Mouse (Mus musculus) liver, embryonic 14.5 days (tissue): Measurements from ENCODE around the gene Chchd10. TPM values are rescaled to one million over a fixed set of nuclear protein-coding genes. Genes with fewer than 3 reads are reported as not detected.

Experiments
- ATAC-seq: fragments of 200-750 bp; cut with Nextera tagmentation; 2 replicates; pipeline ENCODE4 v1.8.0; 2017; ENCODE audit warnings: moderate number of reproducible peaks, mild to moderate bottlenecking, moderate library complexity; ENCODE audit not compliant: insufficient read depth
- DNase-seq, 3 experiments: peaks; one replicate each; pipeline ENCODE4 v3.0.0-alpha.2; 2012 to 2013; ENCODE audit warnings: low read depth in 3 of 3, low spot score in 3 of 3
- H3K27ac ChIP-seq: fragments of 300-500 bp; sonication (generic); 2 replicates; pipeline ENCODE4 v1.5.1; 2014; ENCODE audit warnings: moderate library complexity, mild to moderate bottlenecking, control low read depth, inconsistent platforms
- H3K27me3 ChIP-seq: fragments of 300-500 bp; sonication (generic); 2 replicates; pipeline ENCODE4 v1.6.1; 2014; ENCODE audit warnings: mild to moderate bottlenecking, low read length, moderate library complexity; ENCODE audit not compliant: control insufficient read depth, insufficient read depth
- H3K36me3 ChIP-seq: fragments of 300-500 bp; sonication (generic); replicated peaks from 2 replicates; pipeline ENCODE4 v1.6.1; 2014; ENCODE audit warnings: low read depth; ENCODE audit not compliant: control insufficient read depth, insufficient read depth
- H3K4me1 ChIP-seq, 2 experiments: fragments of 200-500 bp in 1 of 2; fragments of 300-500 bp in 1 of 2; sonication (generic) in 1 of 2; replicated peaks; 2 replicates each; pipeline ENCODE4 v1.6.1; 2012 to 2014; ENCODE audit warnings: antibody characterized with exemption in 1 of 2, inconsistent platforms in 1 of 2, low read length in 1 of 2; ENCODE audit not compliant: control insufficient read depth in 2 of 2, insufficient read depth in 2 of 2
- H3K4me2 ChIP-seq: fragments of 300-500 bp; sonication (generic); 2 replicates; pipeline ENCODE4 v1.6.1; 2014; ENCODE audit warnings: low read depth, mild to moderate bottlenecking, control low read depth, moderate library complexity
- H3K4me3 ChIP-seq, 2 experiments: fragments of 200-500 bp in 1 of 2; fragments of 300-500 bp in 1 of 2; sonication (generic) in 1 of 2; 2 replicates each; pipeline ENCODE4 v1.5.1; 2012 to 2014; ENCODE audit warnings: low read depth in 2 of 2, low read length in 2 of 2, mild to moderate bottlenecking in 2 of 2, control low read depth in 1 of 2, inconsistent platforms in 1 of 2, moderate library complexity in 1 of 2; ENCODE audit not compliant: insufficient read depth in 1 of 2
- H3K9ac ChIP-seq: fragments of 300-500 bp; sonication (generic); replicated peaks from 2 replicates; pipeline ENCODE4 v1.6.1; 2014; ENCODE audit warnings: mild to moderate bottlenecking, control low read depth, moderate library complexity
- H3K9me3 ChIP-seq: fragments of 300-500 bp; sonication (generic); 2 replicates; pipeline ENCODE4 v1.6.1; 2016; ENCODE audit warnings: low read length, mixed read lengths; ENCODE audit not compliant: control insufficient read depth
- CTCF ChIP-seq: IDR thresholded peaks from 2 replicates; pipeline ENCODE4 v1.5.1; 2016; ENCODE audit warnings: antibody characterized with exemption, low read depth, control low read depth
- EP300 ChIP-seq: IDR thresholded peaks from 2 replicates; pipeline ENCODE4 v1.6.1; 2016; ENCODE audit warnings: antibody characterized with exemption, low read depth
- WGBS: fragments of 180-500 bp; shearing (Covaris S2); extraction: QIAGEN DNeasy Blood & Tissue Kit; methylation state at CpG from one replicate; pipeline ENCODE4 v1.1.7; 2014; ENCODE audit not compliant: insufficient replicate concordance; 5-methylcytosine and 5-hydroxymethylcytosine counted together
- polyA plus RNA-seq, 2 experiments: library from polyadenylated mRNA; depleted of rRNA in 1 of 2; stranded (reverse) in 1 of 2; unstranded in 1 of 2; fragments of >200 nt; fragmentation: Nextera tagmentation in 1 of 2; extraction: Ambion mirVana in 1 of 2; gene quantifications; 2 replicates each; pipeline versions ENCODE4 v1.2.1 to v1.2.3; 2012 to 2014

The Chchd10 gene
- polyA plus RNA-seq, 2 experiments: 55.8 to 106 TPM

DNA sequence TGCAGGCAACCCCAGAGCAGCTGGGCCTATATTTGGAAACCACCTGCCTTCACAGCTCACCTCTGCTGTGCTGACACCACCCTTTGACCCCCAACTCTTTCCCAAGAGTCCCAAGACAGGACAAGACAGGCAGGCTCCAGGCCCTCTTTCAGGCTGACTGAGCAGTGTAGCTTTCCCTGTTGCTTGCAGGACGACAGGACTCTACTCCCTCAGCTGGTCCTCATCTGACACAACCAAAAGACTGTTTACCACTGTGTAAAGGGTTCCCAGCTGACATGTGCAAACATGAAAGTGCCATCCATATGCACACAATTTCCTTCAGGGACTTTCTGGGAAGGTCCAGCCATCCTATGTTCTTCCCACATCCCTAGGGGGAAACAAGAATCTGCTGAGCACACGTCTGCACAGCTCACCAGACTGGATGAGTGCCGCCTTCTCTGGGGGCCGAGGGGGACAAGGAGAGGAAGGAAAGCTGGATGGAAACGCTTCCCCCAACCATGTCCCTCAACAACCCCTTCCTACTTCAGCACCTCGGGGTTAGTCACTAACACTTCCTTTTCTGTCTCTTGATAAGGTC lies 19.8 kb upstream of the Chchd10 start:
- H3K4me3 ChIP-seq: no peak overlapping the region
- H3K27ac ChIP-seq: no peak overlapping the region
- no peak for DNase-seq
- H3K9ac ChIP-seq: no peak overlapping the region
- H3K4me2 ChIP-seq: no peak overlapping the region
- H3K36me3 ChIP-seq: peaks cover 29% of the 10 kb centered on the region
- no peaks in the 10 kb centered on the region for H3K9me3 ChIP-seq
- 46% methylated on average over 6 of the region's 6 CpGs for WGBS
- TF ChIP-seq EP300: no peak
- TF ChIP-seq CTCF: no peak
- no peaks in the 10 kb centered on the region for H3K27me3 ChIP-seq
- ATAC-seq: no peak
- no peaks in the 10 kb centered on the region for H3K4me1 ChIP-seq

DNA sequence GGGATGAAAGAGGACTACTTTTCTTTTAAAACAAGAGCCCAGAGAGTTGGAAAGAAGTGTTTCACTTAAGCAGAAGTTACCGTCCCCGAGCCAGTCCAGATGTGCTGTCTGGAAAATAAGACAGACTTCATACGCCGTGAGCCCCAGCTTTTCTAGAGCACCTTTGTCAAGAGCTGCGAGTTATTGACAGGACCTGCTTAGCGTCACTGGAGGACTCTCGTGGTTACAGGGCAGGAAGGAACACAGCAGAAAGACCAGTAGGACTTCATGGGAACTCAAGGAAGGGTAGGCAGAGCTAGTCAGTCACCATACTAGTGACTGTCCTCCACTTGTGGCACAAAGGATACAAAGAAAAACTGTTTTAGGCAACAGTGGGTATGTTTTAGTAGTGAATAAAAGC lies 17.4 kb upstream of the Chchd10 start:
- Histone ChIP-seq H3K36me3 (peaks cover 20% of the 10 kb centered on the region), H3K27ac (no peak overlapping the region), H3K4me3 (no peak overlapping the region), H3K4me2 (no peak overlapping the region), H3K27me3 (no peaks in the 10 kb centered on the region), H3K9me3 (no peaks in the 10 kb centered on the region), H3K9ac (no peak overlapping the region), H3K4me1 (peaks cover 3 to 5% of the 10 kb centered on the region in 2 experiments; a peak in 3 of 4 replicates)
- WGBS: 72% methylated on average over 7 of the region's 7 CpGs
- no peak for ATAC-seq
- TF ChIP-seq EP300: no peak
- TF ChIP-seq CTCF: no peak
- DNase-seq: no peak

DNA sequence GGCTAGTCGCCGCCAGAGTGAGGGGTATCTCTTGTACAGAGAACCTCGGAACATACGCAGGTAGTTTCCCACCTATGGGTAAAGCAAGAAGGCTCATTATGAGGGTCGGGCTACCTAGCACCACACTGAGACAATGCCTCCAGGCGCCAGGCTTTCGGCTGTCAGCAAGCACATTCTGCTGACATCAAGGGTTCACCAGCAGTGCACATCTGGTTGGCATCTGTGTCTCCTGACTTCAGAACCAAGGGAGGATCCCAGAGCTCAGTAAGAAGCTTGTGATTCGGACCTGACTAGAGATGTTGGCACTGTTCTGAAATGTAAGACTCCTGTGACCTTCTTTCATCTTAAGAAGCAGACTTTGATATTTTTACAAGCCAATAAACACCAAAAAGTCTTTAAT lies 16.1 kb upstream of the Chchd10 start:
- Histone ChIP-seq H3K27me3 (no peaks in the 10 kb centered on the region), H3K9ac (no peak overlapping the region), H3K9me3 (no peaks in the 10 kb centered on the region), H3K4me2 (no peak overlapping the region), H3K36me3 (peaks cover 10% of the 10 kb centered on the region; the same call in 1 of the 2 replicates), H3K27ac (no peak overlapping the region), H3K4me1 (peaks cover 5 to 7% of the 10 kb centered on the region in 2 experiments; a peak in 3 of 4 replicates), H3K4me3 (no peak overlapping the region)
- ATAC-seq (no peak), DNase-seq (no peak)
- TF ChIP-seq EP300 (no peak), CTCF (no peak)
- 80% methylated on average over 8 of the region's 8 CpGs for WGBS

DNA sequence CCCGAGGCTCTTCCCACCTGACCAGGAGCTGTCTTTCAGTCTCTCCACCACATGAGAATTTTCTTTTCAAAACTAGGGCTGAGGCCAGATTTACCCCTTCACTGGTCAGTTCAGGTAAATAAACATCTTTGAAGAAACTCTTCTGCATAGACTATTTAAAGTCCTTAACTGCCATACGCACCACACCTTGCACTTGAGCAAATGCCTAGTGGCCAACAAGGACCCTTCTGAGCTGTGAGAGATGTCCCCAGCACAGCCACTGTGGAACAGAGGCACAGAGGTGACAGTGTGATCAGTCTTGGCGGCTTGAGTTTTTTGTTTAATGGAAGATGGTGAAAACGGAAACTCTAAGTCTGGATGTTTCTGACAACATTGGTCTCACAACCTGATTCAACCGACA lies 13.9 kb upstream of the Chchd10 start:
- H3K4me2 ChIP-seq: no peak overlapping the region

DNA sequence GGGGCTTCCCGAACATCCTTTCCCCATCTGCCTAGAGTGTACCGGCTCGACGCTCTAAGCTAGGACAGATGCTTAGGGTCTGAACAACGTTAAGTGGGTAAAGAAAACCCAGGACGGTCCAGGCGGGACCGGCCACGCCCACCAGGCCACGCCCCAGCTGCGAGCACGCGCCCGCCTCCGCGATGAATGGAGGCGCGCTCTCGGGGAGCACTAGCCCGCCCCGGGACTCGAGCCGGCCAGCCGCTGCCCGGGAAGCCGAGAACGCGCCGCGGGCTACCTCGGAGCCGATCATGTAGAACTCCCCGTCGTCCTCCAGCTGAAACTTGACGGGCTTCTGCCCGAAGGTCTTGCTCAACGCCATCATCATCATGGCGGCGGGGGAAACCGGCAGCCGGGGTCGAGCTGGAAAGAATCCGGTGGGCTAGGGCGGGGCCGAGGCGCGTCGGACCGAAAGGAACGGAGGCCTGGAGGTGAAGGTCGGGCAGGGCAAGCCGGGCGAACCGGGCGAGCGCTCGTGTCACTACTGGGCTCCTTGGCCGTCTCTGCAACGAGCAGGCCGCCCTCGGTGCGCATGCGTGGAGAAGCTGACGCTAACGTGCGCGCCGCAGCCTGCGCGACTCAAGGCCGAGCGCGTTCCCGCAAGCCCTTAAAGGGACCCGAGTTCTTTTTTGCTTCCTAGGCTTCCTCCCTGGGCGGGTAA lies 11.8 kb upstream of the Chchd10 start, which contains the start of gene Smarcb1:
Gene Smarcb1, minus strand, starts transcription at position 592 of the 700 bp plus-strand sequence.
- peaks cover 5% of the 10 kb centered on the region; the same call in 1 of the 2 replicates for H3K36me3 ChIP-seq
- peak; percentile 94 for ATAC-seq
- H3K9ac ChIP-seq: peak within 1 kb of the TSS; percentile 87
- peak within 1 kb of the TSS; percentile 67 for H3K27ac ChIP-seq
- peak within 1 kb of the TSS; percentile 99 for H3K4me2 ChIP-seq
- under 1% methylated on average over 76 of the region's 76 CpGs for WGBS
- no peaks in the 10 kb centered on the region for H3K9me3 ChIP-seq
- DNase-seq: peak; percentile 87 to 91 (median 90)
- H3K4me1 ChIP-seq: peaks cover 11 to 12% of the 10 kb centered on the region in 2 experiments
- H3K27me3 ChIP-seq: no peaks in the 10 kb centered on the region
- TF ChIP-seq CTCF: no peak
- H3K4me3 ChIP-seq: peak within 1 kb of the TSS; percentile 81 to 89

More for the DNA sequence above, 13.9 kb upstream of the Chchd10 start:
- no peak overlapping the region for H3K4me3 ChIP-seq
- ATAC-seq (no peak), DNase-seq (no peak)
- no peak overlapping the region for H3K9ac ChIP-seq
- no peak for TF ChIP-seq EP300
- TF ChIP-seq CTCF: no peak
- peaks cover 11 to 12% of the 10 kb centered on the region in 2 experiments for H3K4me1 ChIP-seq
- 77% methylated on average over 5 of the region's 5 CpGs for WGBS
- no peaks in the 10 kb centered on the region for H3K27me3 ChIP-seq
- H3K9me3 ChIP-seq: no peaks in the 10 kb centered on the region
- no peak overlapping the region for H3K27ac ChIP-seq
- peaks cover 10% of the 10 kb centered on the region; the same call in 1 of the 2 replicates for H3K36me3 ChIP-seq
